Mouse (Mus musculus) intestine, postnatal 0 days (tissue): ENCODE data around the gene Zmpste24. TPM values are rescaled to one million over a fixed set of nuclear protein-coding genes. Genes with fewer than 3 reads are reported as not detected.
A peak's percentile ranks its signal among the peaks of the same experiment; 100 is the strongest.

Source experiments
- ATAC-seq: fragments of 200-750 bp; cut with Nextera tagmentation; 2 replicates; pipeline ENCODE4 v1.8.0; 2017; ENCODE audit warnings: mild to moderate bottlenecking, moderate TSS enrichment, moderate library complexity
- H3K27ac ChIP-seq: fragments of 300-500 bp; sonication (generic); 2 replicates; pipeline ENCODE4 v1.5.1; 2014; ENCODE audit warnings: mild to moderate bottlenecking, low read depth, low read length, moderate library complexity
- H3K27me3 ChIP-seq: fragments of 300-500 bp; sonication (generic); replicated peaks from 2 replicates; pipeline ENCODE4 v1.6.1; 2014; ENCODE audit warnings: low read length, mixed read lengths; ENCODE audit not compliant: control insufficient read depth, insufficient read depth
- H3K36me3 ChIP-seq: fragments of 300-500 bp; sonication (generic); 2 replicates; pipeline ENCODE4 v1.6.1; 2014; ENCODE audit warnings: mild to moderate bottlenecking, moderate library complexity; ENCODE audit not compliant: control insufficient read depth, insufficient read depth
- H3K4me1 ChIP-seq: fragments of 300-500 bp; sonication (generic); replicated peaks from 2 replicates; pipeline ENCODE4 v1.6.1; 2014; ENCODE audit warnings: antibody characterized with exemption, low read length, mixed read lengths; ENCODE audit not compliant: control insufficient read depth, insufficient read depth
- H3K4me2 ChIP-seq: fragments of 300-500 bp; sonication (generic); replicated peaks from 2 replicates; pipeline ENCODE4 v1.6.1; 2014; ENCODE audit warnings: low read depth, mild to moderate bottlenecking, moderate library complexity
- H3K4me3 ChIP-seq: fragments of 300-500 bp; sonication (generic); 2 replicates; pipeline ENCODE4 v1.5.1; 2014; ENCODE audit warnings: low read depth, low read length
- H3K9ac ChIP-seq: fragments of 300-500 bp; sonication (generic); 2 replicates; pipeline ENCODE4 v1.6.1; 2014; ENCODE audit warnings: mild to moderate bottlenecking, low read depth, low read length
- H3K9me3 ChIP-seq: fragments of 300-500 bp; sonication (generic); 2 replicates; pipeline ENCODE4 v1.6.1; 2016; ENCODE audit warnings: mixed run types; ENCODE audit not compliant: control insufficient read depth
- CTCF ChIP-seq: sonication (generic); IDR thresholded peaks from 2 replicates; pipeline ENCODE4 v1.5.1; 2016; ENCODE audit warnings: low read depth, mild to moderate bottlenecking, control low read depth, antibody characterized with exemption, moderate library complexity
- WGBS: fragments of 180-500 bp; shearing (Covaris S2); extraction: QIAGEN DNeasy Blood & Tissue Kit; methylation state at CpG from one replicate; pipeline ENCODE4 v1.1.7; 2014; 5-methylcytosine and 5-hydroxymethylcytosine counted together
- polyA plus RNA-seq: library from polyadenylated mRNA; unstranded; fragments of >200 nt; fragmentation: Nextera tagmentation; extraction: Ambion mirVana; gene quantifications from 2 replicates; pipeline ENCODE4 v1.2.1, GENCODE M21; 2015

Gene Zmpste24
- polyA plus RNA-seq, 1 experiment from 2014 or later = 22.9 TPM

GRCm38 (mm10) chr4:121028146-121028545 is 69.9 kb downstream of the Zmpste24 start:
- no peak for TF ChIP-seq CTCF
- 63% methylated on average over 1 of the region's 1 CpGs for WGBS
- no peak for ATAC-seq
- no peaks in the 10 kb centered on the region for H3K27me3 ChIP-seq
- no peaks in the 10 kb centered on the region for H3K36me3 ChIP-seq
- H3K4me2 ChIP-seq = no peak overlapping the region
- H3K27ac ChIP-seq = no peak overlapping the region
- H3K4me3 ChIP-seq = no peak overlapping the region
- H3K9me3 ChIP-seq = no peaks in the 10 kb centered on the region
- H3K9ac ChIP-seq = no peak overlapping the region
- H3K4me1 ChIP-seq = no peaks in the 10 kb centered on the region

- no peak for TF ChIP-seq CTCF
- Histone ChIP-seq H3K27me3 (no peaks in the 10 kb centered on the region), H3K36me3 (no peaks in the 10 kb centered on the region), H3K9me3 (no peaks in the 10 kb centered on the region), H3K4me3 (no peak overlapping the region), H3K9ac (no peak overlapping the region), H3K27ac (no peak overlapping the region), H3K4me1 (no peaks in the 10 kb centered on the region), H3K4me2 (no peak overlapping the region)
- 67% methylated on average over 2 of the region's 2 CpGs for WGBS
- ATAC-seq = no peak
Measured at GRCm38 (mm10) chr4:121025681-121026080, 72.4 kb downstream of the Zmpste24 start.

- no peaks in the 10 kb centered on the region for H3K36me3 ChIP-seq
- H3K27ac ChIP-seq = no peak overlapping the region
- no peak overlapping the region for H3K4me3 ChIP-seq
- H3K4me2 ChIP-seq = no peak overlapping the region
- H3K27me3 ChIP-seq = no peaks in the 10 kb centered on the region
- H3K9me3 ChIP-seq = no peaks in the 10 kb centered on the region
- 0 out of 2 replicates have a peak, but pooled peaks have one; percentile 26 for ATAC-seq
- 83% methylated on average over 2 of the region's 2 CpGs for WGBS
- H3K9ac ChIP-seq = no peak overlapping the region
- H3K4me1 ChIP-seq = no peaks in the 10 kb centered on the region
- TF ChIP-seq CTCF = no peak
Measured at GRCm38 (mm10) chr4:121023941-121024340, 74.1 kb downstream of the Zmpste24 start.

GRCm38 (mm10) chr4:121023464-121023863 is 74.6 kb downstream of the Zmpste24 start:
- WGBS = 81% methylated on average over 7 of the region's 7 CpGs
- TF ChIP-seq CTCF = no peak
- Histone ChIP-seq H3K27me3 (no peaks in the 10 kb centered on the region), H3K9me3 (no peaks in the 10 kb centered on the region), H3K4me2 (no peak overlapping the region), H3K36me3 (no peaks in the 10 kb centered on the region), H3K27ac (no peak overlapping the region), H3K4me3 (no peak overlapping the region), H3K9ac (no peak overlapping the region), H3K4me1 (no peaks in the 10 kb centered on the region)
- no peak for ATAC-seq

- Histone ChIP-seq H3K27me3 (no peaks in the 10 kb centered on the region), H3K9me3 (no peaks in the 10 kb centered on the region), H3K27ac (no peak overlapping the region), H3K4me1 (no peaks in the 10 kb centered on the region), H3K9ac (no peak overlapping the region), H3K4me2 (no peak overlapping the region), H3K36me3 (no peaks in the 10 kb centered on the region), H3K4me3 (no peak overlapping the region)
- no peak for TF ChIP-seq CTCF
- ATAC-seq = no peak
Measured at GRCm38 (mm10) chr4:121021911-121022310, 76.1 kb downstream of the Zmpste24 start.

- Histone ChIP-seq H3K9me3 (no peaks in the 10 kb centered on the region), H3K4me2 (no peak overlapping the region), H3K4me1 (no peaks in the 10 kb centered on the region), H3K36me3 (no peaks in the 10 kb centered on the region), H3K9ac (no peak overlapping the region), H3K27me3 (no peaks in the 10 kb centered on the region), H3K4me3 (no peak overlapping the region), H3K27ac (no peak overlapping the region)
- ATAC-seq = no peak
- no peak for TF ChIP-seq CTCF
- 76% methylated on average over 10 of the region's 10 CpGs for WGBS
Measured at GRCm38 (mm10) chr4:121020040-121020790, 77.8 kb downstream of the Zmpste24 start.
